Mouse (Mus musculus): ENCODE measurements around the gene Nebl. TPM values are rescaled to one million over a fixed set of nuclear protein-coding genes. Genes with fewer than 3 reads are reported as not detected.
A peak's percentile ranks its signal among the peaks of the same experiment; 100 is the strongest.

Nebl gene
- polyA plus RNA-seq, 1 experiment from 2014 or later, result 9.4 TPM

DNA sequence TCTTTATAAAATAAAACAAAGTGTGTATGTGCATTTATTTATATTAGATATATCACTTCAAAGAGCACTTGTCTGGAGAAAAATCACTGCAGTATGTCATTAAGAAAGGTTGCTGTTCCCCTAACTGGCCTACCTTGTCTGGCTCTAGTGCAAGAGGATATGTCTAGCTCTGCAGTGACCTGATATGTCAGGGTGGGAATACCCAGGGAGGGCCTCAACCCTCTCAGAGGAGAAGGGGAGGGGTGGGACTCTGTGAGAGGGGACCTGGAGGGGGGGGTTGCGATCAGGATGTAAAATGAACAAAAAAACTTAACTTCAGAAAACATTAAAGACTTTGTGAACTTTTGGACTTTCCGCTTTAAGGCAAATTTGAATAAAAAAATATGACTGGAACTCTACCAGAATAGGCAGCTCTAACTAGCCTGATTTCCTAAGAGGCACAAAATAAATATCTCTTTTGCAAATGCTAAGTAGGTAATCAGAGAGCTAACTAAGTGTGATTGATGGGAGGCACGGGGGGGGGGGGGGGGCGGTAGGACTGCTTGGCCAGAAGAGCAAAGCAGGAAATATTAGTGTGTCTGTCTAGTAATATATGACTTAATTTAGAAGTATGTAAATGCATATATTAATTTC, 325.2 kb downstream of the Nebl start:
- no peak overlapping the region for H3K4me2 ChIP-seq (ENCODE audit: low read depth, low read length)
- H3K27ac ChIP-seq (replicated peaks; ENCODE audit: low read depth, low read length), result no peak overlapping the region
- no peak overlapping the region for H3K9ac ChIP-seq (ENCODE audit: low read depth, low read length)
- 0 out of 2 replicates have a peak, but pooled peaks have one; percentile 50 for ATAC-seq (ENCODE audit: low read depth)
- DNase-seq (ENCODE audit: low spot score), result no peak
- H3K4me3 ChIP-seq (ENCODE audit: low read depth, low read length), result no peak overlapping the region
- H3K36me3 ChIP-seq (ENCODE audit: control insufficient read depth, insufficient read depth, low read length), result no peaks in the 10 kb centered on the region
- no peaks in the 10 kb centered on the region for H3K27me3 ChIP-seq (replicated peaks; ENCODE audit: control insufficient read depth, insufficient read depth, low read length)
- H3K9me3 ChIP-seq (ENCODE audit: control insufficient read depth, low read length), result no peaks in the 10 kb centered on the region
- 45% methylated on average over 4 of the region's 4 CpGs for WGBS
- H3K4me1 ChIP-seq (ENCODE audit: control insufficient read depth, insufficient read depth, low read length), result no peaks in the 10 kb centered on the region

DNA sequence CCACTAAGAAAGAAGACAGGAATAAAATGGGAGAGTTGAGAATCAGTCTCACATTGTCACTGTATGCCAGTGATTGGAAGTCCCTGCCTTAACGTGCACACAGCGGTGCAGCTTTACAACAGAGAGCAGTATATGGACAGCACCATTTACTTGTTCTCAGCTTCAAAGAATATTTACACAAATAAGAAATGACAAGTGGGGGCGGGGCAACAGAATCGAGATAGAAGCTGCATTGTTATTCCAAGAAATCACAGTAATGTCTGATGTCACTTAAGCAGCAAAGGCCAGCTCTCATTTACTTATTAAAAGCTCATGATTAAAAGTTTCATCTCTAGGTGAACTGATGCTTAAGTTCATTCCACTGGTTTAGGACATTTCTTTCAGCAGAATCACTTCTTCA, 328.8 kb downstream of the Nebl start:
- ATAC-seq (ENCODE audit: low read depth) (no peak; the same call in 1 of the 2 replicates), DNase-seq (ENCODE audit: low spot score) (peak; percentile 35)
- H3K27me3 ChIP-seq (replicated peaks; ENCODE audit: control insufficient read depth, insufficient read depth, low read length), result no peaks in the 10 kb centered on the region
- H3K4me1 ChIP-seq (ENCODE audit: control insufficient read depth, insufficient read depth, low read length), result no peaks in the 10 kb centered on the region
- no peaks in the 10 kb centered on the region for H3K9me3 ChIP-seq (ENCODE audit: control insufficient read depth, low read length)
- H3K27ac ChIP-seq (replicated peaks; ENCODE audit: low read depth, low read length), result no peak overlapping the region
- no peak overlapping the region for H3K4me3 ChIP-seq (ENCODE audit: low read depth, low read length)
- 38% methylated on average over 4 of the region's 4 CpGs for WGBS
- H3K36me3 ChIP-seq (ENCODE audit: control insufficient read depth, insufficient read depth, low read length), result no peaks in the 10 kb centered on the region
- H3K4me2 ChIP-seq (ENCODE audit: low read depth, low read length), result no peak overlapping the region
- no peak overlapping the region for H3K9ac ChIP-seq (ENCODE audit: low read depth, low read length)

DNA sequence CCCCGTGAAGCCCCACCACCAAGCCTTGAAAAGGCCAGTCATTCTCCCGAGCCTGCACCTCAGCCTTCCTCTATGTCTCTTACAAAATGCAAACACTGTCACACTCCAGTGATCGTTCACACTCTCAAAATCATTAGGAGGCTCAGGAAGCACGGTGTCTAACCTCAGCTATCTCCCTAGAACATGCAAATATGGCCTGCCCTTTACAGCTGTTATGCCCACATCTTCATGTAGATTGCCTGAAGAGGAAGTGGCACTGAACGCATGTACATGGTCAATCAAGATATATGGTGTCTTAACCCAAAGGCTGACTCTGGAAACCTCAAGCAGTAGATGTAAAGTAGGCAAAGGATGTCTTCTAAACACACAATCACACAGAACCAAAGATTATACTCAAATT, 335.0 kb downstream of the Nebl start:
- 76% methylated on average over 5 of the region's 5 CpGs for WGBS
- Histone ChIP-seq H3K4me3 (ENCODE audit: low read depth, low read length) (no peak overlapping the region), H3K9ac (ENCODE audit: low read depth, low read length) (no peak overlapping the region), H3K27me3 (replicated peaks; ENCODE audit: control insufficient read depth, insufficient read depth, low read length) (no peaks in the 10 kb centered on the region), H3K36me3 (ENCODE audit: control insufficient read depth, insufficient read depth, low read length) (no peaks in the 10 kb centered on the region), H3K27ac (replicated peaks; ENCODE audit: low read depth, low read length) (no peak overlapping the region), H3K4me1 (ENCODE audit: control insufficient read depth, insufficient read depth, low read length) (no peaks in the 10 kb centered on the region), H3K9me3 (ENCODE audit: control insufficient read depth, low read length) (no peaks in the 10 kb centered on the region), H3K4me2 (ENCODE audit: low read depth, low read length) (no peak overlapping the region)
- no peak for ATAC-seq (ENCODE audit: low read depth)
- no peak for DNase-seq (ENCODE audit: low spot score)

DNA sequence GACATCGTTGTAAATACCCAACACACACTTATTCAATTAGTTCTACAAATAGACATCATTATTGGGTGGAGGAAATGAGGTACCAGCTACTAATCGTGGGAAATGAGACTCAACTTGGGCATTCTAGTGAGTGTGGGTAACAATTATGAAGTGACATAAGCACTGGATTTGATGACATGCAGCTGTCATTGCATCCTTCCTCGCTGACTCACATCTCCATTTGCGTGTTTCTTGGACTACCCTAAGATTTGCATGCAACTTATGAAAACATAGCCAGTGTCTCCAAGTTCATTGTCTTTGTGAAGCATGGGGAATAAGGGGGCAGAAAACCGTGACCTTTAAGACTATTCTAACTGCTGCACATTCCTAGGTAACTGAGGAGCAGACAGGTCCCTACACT, 339.9 kb downstream of the Nebl start:
- 76% methylated on average over 5 of the region's 5 CpGs for WGBS
- H3K27ac ChIP-seq (replicated peaks; ENCODE audit: low read depth, low read length), result no peak overlapping the region

DNA sequence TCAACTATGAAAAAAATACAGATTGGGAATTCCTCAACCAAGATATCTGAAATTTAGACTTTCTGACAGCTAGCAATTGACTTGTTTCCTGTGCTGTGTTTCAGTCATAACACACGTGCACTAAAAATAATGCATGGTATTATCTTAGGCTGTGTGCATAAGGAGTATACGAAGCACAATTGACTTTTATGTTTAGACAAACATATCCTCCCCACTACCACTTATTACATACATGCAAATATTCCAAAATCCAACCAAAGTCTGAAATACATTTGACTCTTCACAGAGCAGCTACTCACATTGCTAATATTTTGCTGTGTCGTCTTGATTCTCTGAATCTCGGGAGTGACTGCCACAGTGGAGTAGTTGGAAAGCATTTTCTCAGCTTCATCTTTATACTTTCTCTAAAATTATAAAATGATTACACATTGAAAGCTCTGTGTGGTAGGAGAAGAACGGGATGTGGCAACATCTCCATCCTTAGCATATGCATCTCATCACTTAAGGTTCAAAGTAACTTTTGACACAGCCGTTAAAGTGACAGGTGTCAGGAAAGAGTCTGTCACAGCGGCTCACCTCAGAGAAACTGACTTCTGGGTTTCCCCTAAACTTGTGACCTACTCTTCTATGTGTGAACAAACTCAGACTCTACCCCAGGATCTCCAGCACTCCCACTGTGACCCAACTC, 340.6 kb downstream of the Nebl start:
- Histone ChIP-seq H3K9me3 (ENCODE audit: control insufficient read depth, low read length) (no peaks in the 10 kb centered on the region), H3K9ac (ENCODE audit: low read depth, low read length) (no peak overlapping the region), H3K36me3 (ENCODE audit: control insufficient read depth, insufficient read depth, low read length) (no peaks in the 10 kb centered on the region), H3K4me1 (ENCODE audit: control insufficient read depth, insufficient read depth, low read length) (no peaks in the 10 kb centered on the region), H3K27me3 (replicated peaks; ENCODE audit: control insufficient read depth, insufficient read depth, low read length) (no peaks in the 10 kb centered on the region), H3K4me2 (ENCODE audit: low read depth, low read length) (no peak overlapping the region), H3K4me3 (ENCODE audit: low read depth, low read length) (no peak overlapping the region), H3K27ac (replicated peaks; ENCODE audit: low read depth, low read length) (no peak overlapping the region)
- ATAC-seq (ENCODE audit: low read depth) (no peak), DNase-seq (ENCODE audit: low spot score) (no peak)
- WGBS, result 72% methylated on average over 7 of the region's 7 CpGs

More for the DNA sequence above, 339.9 kb downstream of the Nebl start:
- no peaks in the 10 kb centered on the region for H3K4me1 ChIP-seq (ENCODE audit: control insufficient read depth, insufficient read depth, low read length)
- H3K4me3 ChIP-seq (ENCODE audit: low read depth, low read length), result no peak overlapping the region
- no peak overlapping the region for H3K9ac ChIP-seq (ENCODE audit: low read depth, low read length)
- H3K36me3 ChIP-seq (ENCODE audit: control insufficient read depth, insufficient read depth, low read length), result no peaks in the 10 kb centered on the region
- H3K9me3 ChIP-seq (ENCODE audit: control insufficient read depth, low read length), result no peaks in the 10 kb centered on the region
- H3K27me3 ChIP-seq (replicated peaks; ENCODE audit: control insufficient read depth, insufficient read depth, low read length), result no peaks in the 10 kb centered on the region
- DNase-seq (ENCODE audit: low spot score) (no peak), ATAC-seq (ENCODE audit: low read depth) (no peak)
- no peak overlapping the region for H3K4me2 ChIP-seq (ENCODE audit: low read depth, low read length)

DNA sequence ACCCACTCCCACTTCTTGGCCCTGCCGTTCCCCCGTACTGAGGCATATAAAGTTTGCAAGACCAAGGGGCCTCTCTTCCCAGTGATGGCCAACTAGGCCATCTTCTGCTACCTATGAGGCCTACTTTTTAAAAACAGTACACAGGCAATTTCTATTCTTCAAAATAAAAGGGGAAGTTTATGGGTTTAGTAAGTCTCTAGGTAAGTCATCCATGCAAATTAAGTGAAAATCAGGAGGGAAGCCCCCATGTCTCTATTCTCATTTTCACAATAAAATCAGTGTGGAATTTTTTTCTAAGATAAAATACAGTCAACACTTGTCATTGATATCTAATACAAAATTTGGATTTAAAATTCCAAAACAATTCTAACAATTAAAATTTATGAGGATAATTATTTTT, 341.4 kb downstream of the Nebl start:
- no peaks in the 10 kb centered on the region for H3K27me3 ChIP-seq (replicated peaks; ENCODE audit: control insufficient read depth, insufficient read depth, low read length)
- no peaks in the 10 kb centered on the region for H3K36me3 ChIP-seq (ENCODE audit: control insufficient read depth, insufficient read depth, low read length)
- no peak for ATAC-seq (ENCODE audit: low read depth)
- no peak overlapping the region for H3K4me2 ChIP-seq (ENCODE audit: low read depth, low read length)
- H3K9me3 ChIP-seq (ENCODE audit: control insufficient read depth, low read length), result no peaks in the 10 kb centered on the region
- no peak for DNase-seq (ENCODE audit: low spot score)
- H3K9ac ChIP-seq (ENCODE audit: low read depth, low read length), result no peak overlapping the region
- H3K4me3 ChIP-seq (ENCODE audit: low read depth, low read length), result no peak overlapping the region
- no peaks in the 10 kb centered on the region for H3K4me1 ChIP-seq (ENCODE audit: control insufficient read depth, insufficient read depth, low read length)
- no peak overlapping the region for H3K27ac ChIP-seq (replicated peaks; ENCODE audit: low read depth, low read length)
- WGBS, result 93% methylated on average over 2 of the region's 2 CpGs

DNA sequence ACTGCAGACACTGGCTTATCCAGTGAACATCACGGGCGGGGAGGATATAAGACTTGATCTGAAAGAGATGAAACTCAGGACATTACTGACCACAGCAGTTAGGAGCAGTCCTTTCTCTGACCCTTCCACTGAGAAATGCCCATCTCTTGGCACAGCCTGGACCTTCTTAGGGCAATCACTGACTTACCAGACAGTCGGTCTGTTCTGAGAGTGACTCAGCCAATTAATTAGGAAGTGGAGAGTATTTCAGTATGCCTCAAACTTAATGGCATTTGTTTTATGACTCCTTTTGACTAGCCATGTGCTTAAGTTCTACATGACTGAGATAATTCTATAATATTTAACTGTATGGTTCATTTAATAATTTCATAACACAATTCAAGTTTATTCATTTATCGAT, 341.9 kb downstream of the Nebl start:
- 88% methylated on average over 4 of the region's 4 CpGs for WGBS
- H3K27me3 ChIP-seq (replicated peaks; ENCODE audit: control insufficient read depth, insufficient read depth, low read length), result no peaks in the 10 kb centered on the region
- H3K4me1 ChIP-seq (ENCODE audit: control insufficient read depth, insufficient read depth, low read length), result no peaks in the 10 kb centered on the region
- H3K27ac ChIP-seq (replicated peaks; ENCODE audit: low read depth, low read length), result no peak overlapping the region
- DNase-seq (ENCODE audit: low spot score), result no peak
- no peak for ATAC-seq (ENCODE audit: low read depth)
- no peaks in the 10 kb centered on the region for H3K36me3 ChIP-seq (ENCODE audit: control insufficient read depth, insufficient read depth, low read length)
- H3K4me2 ChIP-seq (ENCODE audit: low read depth, low read length), result no peak overlapping the region
- H3K4me3 ChIP-seq (ENCODE audit: low read depth, low read length), result no peak overlapping the region
- H3K9me3 ChIP-seq (ENCODE audit: control insufficient read depth, low read length), result no peaks in the 10 kb centered on the region
- no peak overlapping the region for H3K9ac ChIP-seq (ENCODE audit: low read depth, low read length)

DNA sequence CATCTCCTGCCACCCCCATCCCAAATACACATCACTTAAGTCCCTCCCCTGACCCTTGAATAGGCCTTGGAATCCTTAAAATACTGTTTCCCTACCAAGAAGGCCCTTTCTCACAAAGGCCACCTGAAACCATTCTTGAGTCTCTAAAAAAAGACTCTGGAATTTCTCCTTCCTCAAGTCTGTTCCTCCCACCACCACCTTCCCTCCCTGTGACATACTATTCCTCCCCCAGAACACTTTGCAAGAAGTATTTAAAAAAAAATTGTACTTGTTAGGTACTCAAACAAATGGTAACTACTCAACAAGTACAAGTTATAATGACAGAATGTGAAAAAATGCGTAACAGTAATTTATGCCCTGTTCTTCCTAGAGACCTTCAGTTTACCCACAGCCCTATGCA, 349.0 kb downstream of the Nebl start:
- DNase-seq (ENCODE audit: low spot score), result no peak
- H3K4me2 ChIP-seq (ENCODE audit: low read depth, low read length), result no peak overlapping the region
- H3K27me3 ChIP-seq (replicated peaks; ENCODE audit: control insufficient read depth, insufficient read depth, low read length), result no peaks in the 10 kb centered on the region
- no peak overlapping the region for H3K27ac ChIP-seq (replicated peaks; ENCODE audit: low read depth, low read length)
- no peaks in the 10 kb centered on the region for H3K9me3 ChIP-seq (ENCODE audit: control insufficient read depth, low read length)
- no peaks in the 10 kb centered on the region for H3K36me3 ChIP-seq (ENCODE audit: control insufficient read depth, insufficient read depth, low read length)
- no peak for ATAC-seq (ENCODE audit: low read depth)
- H3K4me3 ChIP-seq (ENCODE audit: low read depth, low read length), result no peak overlapping the region
- WGBS, result 96% methylated on average over 1 of the region's 1 CpGs
- no peak overlapping the region for H3K9ac ChIP-seq (ENCODE audit: low read depth, low read length)
- no peaks in the 10 kb centered on the region for H3K4me1 ChIP-seq (ENCODE audit: control insufficient read depth, insufficient read depth, low read length)

DNA sequence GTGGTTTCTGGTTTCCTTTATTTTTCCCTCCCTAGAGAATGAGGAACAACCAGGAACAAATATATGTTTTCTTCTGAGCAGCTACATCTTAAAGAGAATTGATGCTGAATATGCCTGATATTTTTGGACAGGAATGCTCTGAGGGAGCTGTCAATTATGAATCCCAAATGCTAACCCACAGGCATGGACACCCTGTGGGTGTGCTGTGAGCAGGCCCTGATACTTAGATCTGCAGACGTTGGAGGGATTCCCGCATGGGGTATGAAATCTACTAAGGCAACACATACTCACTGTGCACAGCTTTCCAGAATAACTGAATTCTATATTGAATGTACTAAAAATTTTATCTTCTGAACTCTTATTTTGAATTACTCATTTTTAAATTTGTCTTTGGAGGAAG, 355.3 kb downstream of the Nebl start:
- H3K9me3 ChIP-seq (ENCODE audit: control insufficient read depth, low read length), result no peaks in the 10 kb centered on the region
- H3K36me3 ChIP-seq (ENCODE audit: control insufficient read depth, insufficient read depth, low read length), result no peaks in the 10 kb centered on the region
- no peak overlapping the region for H3K27ac ChIP-seq (replicated peaks; ENCODE audit: low read depth, low read length)
- DNase-seq (ENCODE audit: low spot score), result no peak
- no peak overlapping the region for H3K4me3 ChIP-seq (ENCODE audit: low read depth, low read length)
- ATAC-seq (ENCODE audit: low read depth), result no peak
- WGBS, result 73% methylated on average over 2 of the region's 2 CpGs
- H3K4me2 ChIP-seq (ENCODE audit: low read depth, low read length), result no peak overlapping the region
- H3K4me1 ChIP-seq (ENCODE audit: control insufficient read depth, insufficient read depth, low read length), result no peaks in the 10 kb centered on the region
- no peak overlapping the region for H3K9ac ChIP-seq (ENCODE audit: low read depth, low read length)
- no peaks in the 10 kb centered on the region for H3K27me3 ChIP-seq (replicated peaks; ENCODE audit: control insufficient read depth, insufficient read depth, low read length)
